Mouse (Mus musculus) bone marrow, adult 2 months (tissue): ENCODE measurements around the gene Hist1h4d. TPM values are rescaled to one million over a fixed set of nuclear protein-coding genes. Genes with fewer than 3 reads are reported as not detected.
A peak's percentile ranks its signal among the peaks of the same experiment; 100 is the strongest.
"Not testable (repeated sequence)": the region's sequence is repeated elsewhere in the genome, so short reads cannot be mapped to it uniquely, and the experiment has no call there.

ENCODE experiments used
- H3K27ac ChIP-seq: fragments of 200-500 bp; 2 replicates; pipeline ENCODE4 v1.5.1; 2012; ENCODE audit warnings: low read depth, mild to moderate bottlenecking, control low read depth, inconsistent platforms, low read length; ENCODE audit not compliant: control insufficient read depth, poor library complexity, insufficient read depth
- H3K4me1 ChIP-seq: fragments of 200-500 bp; 2 replicates; pipeline ENCODE4 v1.6.1; 2011; ENCODE audit warnings: low read length; ENCODE audit not compliant: control insufficient read depth, insufficient read depth
- H3K4me3 ChIP-seq: fragments of 200-500 bp; replicated peaks from 2 replicates; pipeline ENCODE3; 2011; ENCODE audit warnings: mild to moderate bottlenecking, low read depth, low read length, control low read depth; ENCODE audit not compliant: control insufficient read depth
- CTCF ChIP-seq: fragments of 200-500 bp; IDR thresholded peaks from 2 replicates; pipeline ENCODE4 v1.5.1; 2011; ENCODE audit warnings: low read length, control low read depth; ENCODE audit not compliant: control insufficient read depth, insufficient read depth
- POLR2A ChIP-seq: fragments of 200-500 bp; IDR thresholded peaks from 2 replicates; pipeline ENCODE4 v1.6.1; 2011; ENCODE audit warnings: low read depth, mild to moderate bottlenecking, control low read depth, low read length, borderline replicate concordance; ENCODE audit not compliant: control insufficient read depth
- WGBS: fragments of 180-500 bp; shearing (Covaris S2); methylation state at CpG from one replicate; pipeline ENCODE4 v1.1.7; 2018; 5-methylcytosine and 5-hydroxymethylcytosine counted together
- polyA plus RNA-seq: library from polyadenylated mRNA; stranded (reverse); fragments of >200 nt; gene quantifications from 2 replicates; pipeline ENCODE4 v1.2.4, GENCODE M21; 2011; ENCODE audit warnings: low replicate concordance; ENCODE audit not compliant: missing spikeins, insufficient read depth, insufficient read length

Gene Hist1h4d
- polyA plus RNA-seq, 1 experiment, result 50.4 TPM

GRCm38 (mm10) chr13:23546694-23547093 lies 34.7 kb upstream of the Hist1h4d start:
- Histone ChIP-seq H3K4me3 (no peak overlapping the region), H3K27ac (no peak overlapping the region), H3K4me1 (no peaks in the 10 kb centered on the region)
- TF ChIP-seq CTCF (no peak), POLR2A (no peak)
- WGBS, result 84% methylated on average over 5 of the region's 5 CpGs

DNA sequence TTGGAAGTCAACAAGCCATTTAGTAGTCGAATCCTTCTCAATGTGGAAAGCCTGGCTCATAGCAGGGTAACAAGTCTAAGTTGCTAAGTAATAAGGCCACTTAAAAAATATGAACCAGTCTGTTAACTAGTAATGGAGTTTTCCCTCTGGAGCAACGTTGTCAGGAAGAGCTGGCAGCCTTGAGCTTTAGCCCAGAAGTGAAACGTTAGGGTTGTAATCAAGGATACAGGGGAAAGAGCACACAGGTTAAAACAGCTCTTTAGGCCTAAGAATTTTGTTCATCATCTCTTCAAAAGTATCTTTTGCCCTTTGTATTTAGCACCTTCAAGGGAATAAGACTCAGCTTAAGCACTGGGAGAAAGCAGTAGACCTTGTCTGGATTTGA lies 30.6 kb upstream of the Hist1h4d start:
- H3K4me3 ChIP-seq, result peak overlapping the region; percentile 64
- H3K27ac ChIP-seq, result peak overlapping the region; percentile 96
- WGBS, result 6% methylated on average over 3 of the region's 3 CpGs
- H3K4me1 ChIP-seq, result no peaks in the 10 kb centered on the region
- no peak for TF ChIP-seq POLR2A
- TF ChIP-seq CTCF, result no peak

DNA sequence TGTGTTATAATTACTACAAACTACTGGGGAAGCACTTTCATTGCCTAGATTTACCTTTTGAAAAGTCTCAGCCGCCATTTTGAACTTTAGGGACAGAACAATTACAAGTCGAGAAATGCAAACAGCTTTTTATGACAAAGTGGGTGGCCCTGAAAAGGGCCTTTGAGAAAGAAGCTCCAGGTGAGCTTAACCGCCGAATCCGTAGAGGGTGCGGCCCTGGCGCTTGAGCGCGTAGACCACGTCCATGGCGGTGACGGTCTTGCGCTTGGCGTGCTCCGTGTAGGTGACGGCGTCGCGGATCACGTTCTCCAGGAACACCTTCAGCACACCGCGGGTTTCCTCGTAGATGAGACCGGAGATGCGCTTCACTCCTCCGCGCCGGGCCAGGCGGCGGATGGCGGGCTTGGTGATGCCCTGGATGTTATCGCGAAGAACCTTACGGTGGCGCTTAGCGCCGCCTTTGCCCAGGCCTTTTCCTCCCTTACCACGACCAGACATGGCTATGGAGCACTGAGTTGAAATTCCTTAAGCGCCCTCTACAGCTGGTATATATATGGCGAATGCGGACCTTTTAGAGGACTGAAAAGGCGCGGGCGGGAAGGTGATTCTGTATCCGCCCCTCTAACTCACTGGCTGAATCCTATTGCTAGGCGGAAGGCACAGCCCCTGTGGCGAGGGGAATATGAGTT lies 30.1 kb upstream of the Hist1h4d start, which contains the start of gene Hist1h4f:
TSS of gene Hist1h4f (minus strand) at position 503 of the 689 bp plus-strand sequence.
- TF ChIP-seq CTCF (peak; percentile 31; the same call in 1 of the 2 replicates), POLR2A (peak; percentile 99)
- under 1% methylated on average over 47 of the region's 47 CpGs for WGBS
- Histone ChIP-seq H3K27ac (peak within 1 kb of the TSS; percentile 96), H3K4me3 (peak within 1 kb of the TSS; percentile 64)
- H3K4me1 ChIP-seq, result not testable (repeated sequence)

- TF ChIP-seq CTCF, result no peak
- TF ChIP-seq POLR2A, result no peak
- Histone ChIP-seq H3K27ac (peak overlapping the region; percentile 45; the same call in 1 of the 2 replicates), H3K4me1 (no peaks in the 10 kb centered on the region), H3K4me3 (no peak overlapping the region)
- 45% methylated on average over 8 of the region's 8 CpGs for WGBS
Observed at GRCm38 (mm10) chr13:23551931-23552914, 29.2 kb upstream of the Hist1h4d start.

DNA sequence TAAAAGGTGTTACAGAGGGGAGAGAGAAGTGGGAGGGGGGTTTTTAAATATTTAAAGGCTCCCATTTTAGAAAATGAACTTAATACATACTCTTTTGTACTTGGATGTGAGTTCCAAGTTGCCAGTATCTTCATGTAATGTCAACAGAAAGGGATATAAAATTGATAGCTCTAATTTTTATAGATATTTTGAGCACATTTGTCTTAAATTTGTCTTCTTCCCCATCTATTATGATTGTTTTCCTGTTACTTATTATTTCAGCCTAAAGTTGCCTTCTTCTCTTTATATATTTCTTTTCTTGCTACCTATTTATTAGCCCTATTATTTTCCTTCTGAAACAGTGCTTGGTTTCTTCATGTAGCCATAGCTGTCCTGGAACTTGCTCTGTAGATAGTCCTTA lies 28.4 kb upstream of the Hist1h4d start, which contains the start of gene Hist1h1d:
TSS of gene Hist1h1d (plus strand) at position 301 of the 400 bp plus-strand sequence.
- TF ChIP-seq CTCF (no peak), POLR2A (no peak)
- no peak within 1 kb of the TSS for H3K4me3 ChIP-seq
- no peaks in the 10 kb centered on the region for H3K4me1 ChIP-seq
- peak within 1 kb of the TSS; percentile 45; the same call in 1 of the 2 replicates for H3K27ac ChIP-seq

GRCm38 (mm10) chr13:23554393-23554792 lies 27.0 kb upstream of the Hist1h4d start:
- 20% methylated on average over 9 of the region's 9 CpGs for WGBS
- no peak overlapping the region; the same call in 1 of the 2 replicates for H3K27ac ChIP-seq
- peak overlapping the region; percentile 45 for H3K4me3 ChIP-seq

DNA sequence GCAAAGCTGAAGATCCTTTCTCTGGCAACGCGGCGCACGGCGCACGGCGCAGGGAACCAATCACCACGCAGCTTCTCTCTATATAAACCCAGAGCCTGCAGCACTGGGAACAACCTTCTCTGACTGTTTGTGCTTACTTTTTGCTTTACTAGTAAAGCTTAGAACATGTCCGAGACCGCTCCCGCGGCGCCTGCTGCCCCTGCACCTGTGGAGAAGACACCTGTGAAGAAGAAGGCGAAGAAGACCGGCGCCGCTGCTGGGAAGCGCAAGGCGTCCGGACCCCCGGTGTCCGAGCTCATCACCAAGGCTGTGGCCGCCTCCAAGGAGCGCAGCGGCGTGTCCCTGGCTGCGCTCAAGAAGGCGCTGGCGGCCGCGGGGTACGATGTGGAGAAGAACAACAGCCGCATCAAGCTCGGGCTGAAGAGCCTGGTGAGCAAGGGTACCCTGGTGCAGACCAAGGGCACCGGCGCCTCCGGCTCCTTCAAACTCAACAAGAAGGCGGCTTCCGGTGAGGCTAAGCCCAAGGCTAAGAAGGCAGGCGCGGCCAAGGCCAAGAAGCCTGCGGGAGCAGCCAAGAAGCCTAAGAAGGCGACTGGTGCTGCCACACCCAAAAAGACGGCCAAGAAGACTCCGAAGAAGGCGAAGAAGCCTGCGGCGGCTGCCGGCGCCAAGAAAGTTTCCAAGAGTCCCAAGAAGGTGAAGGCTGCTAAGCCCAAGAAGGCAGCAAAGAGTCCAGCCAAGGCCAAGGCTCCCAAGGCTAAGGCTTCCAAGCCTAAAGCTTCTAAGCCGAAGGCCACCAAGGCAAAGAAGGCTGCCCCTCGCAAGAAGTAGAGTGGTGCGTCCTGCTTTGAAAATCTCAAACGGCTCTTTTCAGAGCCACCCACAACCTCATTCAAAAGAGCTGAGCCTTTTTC lies 26.2 kb upstream of the Hist1h4d start:
- H3K27ac ChIP-seq, result peak overlapping the region; percentile 97
- H3K4me1 ChIP-seq, result no peaks in the 10 kb centered on the region
- WGBS, result under 1% methylated on average over 54 of the region's 54 CpGs
- H3K4me3 ChIP-seq, result peak overlapping the region; percentile 72
- TF ChIP-seq CTCF (no peak), POLR2A (peak; percentile 99)

More at GRCm38 (mm10) chr13:23554393-23554792, 27.0 kb upstream of the Hist1h4d start:
- no peak for TF ChIP-seq CTCF
- TF ChIP-seq POLR2A, result no peak
- H3K4me1 ChIP-seq, result no peaks in the 10 kb centered on the region
